Mouse (Mus musculus) spleen, adult 2 months (tissue): ENCODE measurements around the gene Fam168a.

Experiments used
- CTCF ChIP-seq: fragments of 200-500 bp; IDR thresholded peaks from 2 replicates; pipeline ENCODE4 v1.5.1; 2011; ENCODE audit warnings: mild to moderate bottlenecking, inconsistent platforms; ENCODE audit not compliant: insufficient read depth, insufficient read length, insufficient replicate concordance; ENCODE audit errors: extremely low read depth
- POLR2A ChIP-seq: fragments of 200-500 bp; IDR thresholded peaks from 2 replicates; pipeline ENCODE4 v1.6.1; 2011; ENCODE audit warnings: low read depth, low read length, inconsistent platforms

DNA sequence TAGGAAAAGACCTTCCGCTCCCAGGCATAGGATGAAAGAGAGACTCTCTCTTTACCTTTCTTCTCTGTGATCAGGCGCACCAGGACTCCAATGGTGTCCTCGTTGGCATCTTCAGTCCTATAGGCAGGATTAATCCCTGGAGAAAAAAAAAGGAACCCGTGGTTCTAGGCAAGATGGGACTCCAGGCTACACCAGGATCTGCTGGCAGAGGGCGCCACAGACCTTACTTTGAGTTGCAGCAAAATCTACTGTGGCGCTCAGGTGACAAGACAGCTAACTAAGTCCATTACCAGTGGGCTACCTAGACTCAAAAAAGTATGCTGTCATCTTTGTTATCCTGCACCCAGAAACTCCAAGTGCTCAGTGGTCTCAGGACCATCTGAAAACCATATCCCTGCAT, 142.3 kb downstream of the Fam168a start:
- TF ChIP-seq CTCF (peak; percentile 87; the same call in 1 of the 2 replicates), POLR2A (no peak)
